Mouse (Mus musculus) brain, adult 2 months (tissue): ENCODE measurements around the gene Ccdc167.

ENCODE experiments used
- DNase-seq: peaks from one replicate; pipeline ENCODE4 v3.0.0; 2011; ENCODE audit warnings: low read depth, low spot score

The Ccdc167 gene

GRCm38 (mm10) chr17:29716732-29717445 lies at the start of gene Ccdc167:
TSS of gene Ccdc167 (minus strand) at chr17:29717044.
- peak; percentile 98 for DNase-seq

DNA sequence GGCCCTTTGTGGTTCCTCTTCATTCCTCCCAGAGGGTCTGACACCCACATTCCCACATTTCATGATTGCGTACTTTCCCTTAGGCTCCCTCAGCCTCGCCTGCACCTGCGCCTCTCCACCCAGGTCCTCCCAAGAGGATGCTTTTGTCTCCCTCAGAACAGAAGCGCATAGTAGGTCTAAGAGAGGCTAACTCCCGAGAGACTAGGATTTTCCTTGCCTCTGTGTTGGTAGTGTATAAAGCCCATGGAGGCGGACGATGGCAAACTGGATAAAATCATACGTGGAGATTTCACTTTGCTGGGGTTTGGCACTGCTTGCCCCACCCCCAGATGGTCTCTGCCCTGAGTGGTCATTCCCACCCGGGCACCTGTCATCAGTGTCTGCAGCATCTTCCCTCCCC lies 48.5 kb upstream of the Ccdc167 start:
- DNase-seq: no peak

DNA sequence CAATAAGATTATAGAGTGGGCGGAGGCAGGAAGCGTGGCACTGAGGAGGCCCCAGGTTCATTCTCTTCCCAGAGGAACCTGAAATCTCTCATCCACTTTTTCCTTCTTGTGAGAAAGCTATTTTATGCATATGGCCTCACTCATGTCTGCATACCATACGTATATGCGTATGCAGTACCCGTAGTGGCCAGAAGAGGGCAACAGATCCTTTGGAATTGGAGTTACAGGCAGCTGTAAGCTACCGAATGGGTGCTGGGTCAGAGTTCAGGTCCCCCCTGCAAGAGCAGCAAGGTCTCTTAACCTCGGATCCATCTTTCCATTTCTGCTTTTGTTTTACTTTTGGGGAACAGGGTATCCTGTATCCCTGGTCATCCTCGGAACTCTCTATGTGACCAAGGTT lies 45.7 kb upstream of the Ccdc167 start:
- DNase-seq: peak; percentile 52

DNA sequence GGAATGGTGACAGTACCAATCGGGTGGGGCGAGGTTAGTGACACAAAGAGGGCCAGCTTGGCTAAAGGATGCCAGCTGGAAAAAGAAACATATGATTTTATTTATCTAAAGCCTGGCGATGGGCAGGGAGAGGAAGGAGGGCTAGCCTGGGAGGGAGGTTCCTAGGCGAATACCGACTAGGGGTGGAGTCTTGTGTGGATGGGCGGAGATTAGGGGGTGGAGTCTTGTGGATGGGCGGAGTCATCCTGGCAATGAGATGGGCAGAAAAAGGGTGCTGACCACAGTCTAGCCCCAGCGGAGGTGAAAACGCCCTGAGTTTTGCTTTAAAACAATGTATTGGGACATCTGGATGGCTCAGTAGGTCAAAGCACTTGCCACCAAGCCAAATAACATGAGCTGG lies 45.1 kb upstream of the Ccdc167 start:
- no peak for DNase-seq

GRCm38 (mm10) chr17:29760404-29761375 lies 43.8 kb upstream of the Ccdc167 start:
- peak; percentile 94 for DNase-seq

- DNase-seq: peak; percentile 73
Observed at GRCm38 (mm10) chr17:29759963-29760362, 43.1 kb upstream of the Ccdc167 start.

DNA sequence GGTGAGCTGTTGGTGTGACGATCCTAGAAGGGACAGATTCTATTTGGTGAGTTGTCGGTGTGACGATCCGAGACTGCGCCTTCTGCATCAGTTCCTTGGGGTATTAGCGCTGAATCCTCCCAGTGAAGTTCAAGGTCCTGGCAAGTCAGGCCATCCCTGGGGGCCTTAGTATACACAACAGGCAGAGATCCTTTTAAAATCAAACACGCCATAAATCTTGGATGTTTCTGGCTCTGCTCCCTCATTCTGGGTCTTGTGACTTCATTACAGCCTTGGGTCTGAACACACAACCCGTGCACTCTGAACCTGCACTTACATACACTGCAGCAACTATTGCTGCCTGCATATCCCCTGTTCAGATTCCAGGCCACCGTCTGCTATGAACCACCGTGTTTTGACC lies 39.5 kb upstream of the Ccdc167 start:
- no peak for DNase-seq

- no peak for DNase-seq
Observed at GRCm38 (mm10) chr17:29754510-29754909, 37.7 kb upstream of the Ccdc167 start.

DNA sequence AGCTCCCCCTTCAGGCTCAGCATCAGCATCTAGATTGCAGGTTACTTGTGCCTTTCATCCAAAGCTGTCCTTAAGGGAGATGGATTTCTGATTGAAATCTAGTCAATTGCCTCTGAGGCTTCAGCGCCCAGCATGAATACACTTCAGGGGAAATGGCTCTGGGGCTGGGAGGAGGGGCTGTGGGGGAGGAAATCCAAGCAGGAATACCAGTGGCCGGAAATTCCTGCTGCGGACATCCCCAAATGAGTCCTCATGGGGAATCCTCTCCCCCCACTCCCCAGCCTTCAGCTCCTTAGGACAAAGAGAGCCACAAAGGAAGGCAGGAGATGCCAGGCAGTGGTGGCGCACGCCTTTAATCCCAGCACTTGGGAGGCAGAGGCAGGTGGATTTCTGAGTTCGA lies 30.6 kb upstream of the Ccdc167 start:
- DNase-seq: no peak

- peak; percentile 75 for DNase-seq
Observed at GRCm38 (mm10) chr17:29737849-29738804, 21.3 kb upstream of the Ccdc167 start.

GRCm38 (mm10) chr17:29736448-29737014 lies 19.7 kb upstream of the Ccdc167 start:
- DNase-seq: no peak

DNA sequence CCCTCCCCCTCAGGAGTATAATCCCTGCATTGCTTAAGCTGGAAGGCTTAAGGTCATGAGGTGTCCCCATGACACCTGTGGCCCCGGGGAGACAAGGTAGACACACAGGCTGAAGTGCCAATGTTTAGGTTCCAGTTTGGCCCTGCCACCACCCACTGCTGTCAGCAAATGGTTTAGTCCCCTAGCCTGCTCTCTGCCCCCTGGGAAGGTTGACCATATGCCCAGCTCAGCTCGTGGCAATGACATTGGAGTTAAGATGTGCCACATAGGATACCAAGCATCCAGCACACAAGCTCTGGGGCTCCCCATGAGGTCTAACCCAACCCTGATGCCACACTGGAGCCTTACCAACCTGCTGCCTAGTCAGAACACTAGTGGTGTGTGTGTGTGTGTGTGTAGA lies 15.7 kb upstream of the Ccdc167 start:
- no peak for DNase-seq

GRCm38 (mm10) chr17:29731953-29732325 lies 15.1 kb upstream of the Ccdc167 start:
- DNase-seq: peak; percentile 83

- no peak for DNase-seq
Observed at GRCm38 (mm10) chr17:29731266-29731952, 14.6 kb upstream of the Ccdc167 start.

GRCm38 (mm10) chr17:29730510-29731265 lies 13.8 kb upstream of the Ccdc167 start:
- peak; percentile 72 for DNase-seq

DNA sequence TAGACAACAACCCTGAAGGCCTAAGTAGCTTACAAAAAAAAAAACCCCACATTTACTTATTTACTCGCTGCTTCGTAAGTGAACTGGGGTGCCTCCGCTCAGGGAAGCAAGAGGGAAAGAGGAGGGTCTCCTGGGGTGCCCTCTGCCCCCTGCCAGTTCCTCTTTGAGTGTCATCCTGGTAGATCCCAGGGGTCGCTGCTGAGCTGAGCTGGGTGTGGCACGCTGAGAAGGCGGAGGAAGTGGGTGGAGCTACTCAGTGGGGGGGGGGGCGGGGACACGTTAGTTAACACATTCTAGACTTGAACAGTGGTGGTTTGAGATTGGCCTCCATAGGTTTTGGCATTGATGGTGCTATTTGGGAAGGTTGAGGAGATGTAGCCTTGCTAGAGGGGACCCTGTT lies 11.2 kb upstream of the Ccdc167 start:
- DNase-seq: no peak

DNA sequence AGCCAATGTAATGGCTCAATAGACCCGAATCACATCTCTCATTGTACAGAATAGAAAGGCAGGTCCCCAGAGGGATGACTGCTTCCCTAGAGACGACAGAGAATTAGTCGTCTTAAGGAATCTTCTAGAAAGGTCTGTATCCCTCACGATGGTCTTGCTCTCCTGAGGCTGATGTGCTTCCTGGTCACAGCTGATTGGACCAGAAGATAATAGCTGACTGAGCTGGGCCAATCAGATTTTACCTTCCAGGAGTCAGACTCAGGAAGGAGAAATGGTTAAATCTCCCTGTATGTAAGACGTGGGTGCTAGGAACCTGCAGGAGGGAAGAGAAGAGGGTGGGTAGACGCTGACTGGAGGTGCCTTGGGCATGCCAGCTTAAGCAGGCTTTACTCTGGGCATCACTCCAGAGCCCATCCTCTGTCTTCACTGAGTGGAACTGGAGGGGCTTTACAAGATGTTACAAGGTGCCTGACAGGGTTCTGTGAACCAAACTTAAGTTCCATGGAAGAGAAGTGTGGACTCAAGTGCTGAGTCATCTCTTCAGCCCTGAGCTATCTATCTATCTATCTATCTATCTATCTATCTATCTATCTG lies 8.3 kb upstream of the Ccdc167 start:
- no peak for DNase-seq

- DNase-seq: peak; percentile 70
Observed at GRCm38 (mm10) chr17:29724610-29725009, 7.8 kb upstream of the Ccdc167 start.

GRCm38 (mm10) chr17:29720755-29721365 lies 4.0 kb upstream of the Ccdc167 start:
- DNase-seq: no peak
